Mouse (Mus musculus): ENCODE data around the gene Efna5. TPM values are rescaled to one million over a fixed set of nuclear protein-coding genes. Genes with fewer than 3 reads are reported as not detected.

Efna5 gene
- polyA plus RNA-seq, 1 experiment from 2014 or later: 32.9 TPM

GRCm38 (mm10) chr17:62562439-62562838 is 318.7 kb downstream of the Efna5 start:
- Histone ChIP-seq H3K4me2 (ENCODE audit: low read depth, severe bottlenecking) (no peak overlapping the region), H3K36me3 (ENCODE audit: control insufficient read depth, insufficient read depth, low read length) (no peaks in the 10 kb centered on the region)
- 70% methylated on average over 7 of the region's 7 CpGs for WGBS

GRCm38 (mm10) chr17:62557215-62557614 is 323.9 kb downstream of the Efna5 start:
- no peaks in the 10 kb centered on the region for H3K36me3 ChIP-seq (ENCODE audit: control insufficient read depth, insufficient read depth, low read length)
- H3K9me3 ChIP-seq (ENCODE audit: control insufficient read depth, low read length): no peaks in the 10 kb centered on the region
- no peak overlapping the region for H3K4me3 ChIP-seq (ENCODE audit: low read depth, low read length)
- no peak overlapping the region for H3K9ac ChIP-seq (ENCODE audit: low read length)
- no peak overlapping the region for H3K4me2 ChIP-seq (ENCODE audit: low read depth, severe bottlenecking)
- ATAC-seq (ENCODE audit: insufficient number of reproducible peaks, low FRiP score, low TSS enrichment, low read depth): no peak
- H3K4me1 ChIP-seq (ENCODE audit: control insufficient read depth, insufficient read depth, low read length): no peaks in the 10 kb centered on the region
- no peaks in the 10 kb centered on the region for H3K27me3 ChIP-seq (ENCODE audit: control insufficient read depth, insufficient read depth, low read length)
- 80% methylated on average over 6 of the region's 6 CpGs for WGBS
- no peak for DNase-seq (ENCODE audit: low spot score)
- H3K27ac ChIP-seq (replicated peaks; ENCODE audit: low read depth, low read length): no peak overlapping the region

More at GRCm38 (mm10) chr17:62562439-62562838, 318.7 kb downstream of the Efna5 start:
- no peak for DNase-seq (ENCODE audit: low spot score)
- no peaks in the 10 kb centered on the region for H3K9me3 ChIP-seq (ENCODE audit: control insufficient read depth, low read length)
- H3K4me3 ChIP-seq (ENCODE audit: low read depth, low read length): no peak overlapping the region
- no peaks in the 10 kb centered on the region for H3K4me1 ChIP-seq (ENCODE audit: control insufficient read depth, insufficient read depth, low read length)
- no peak for ATAC-seq (ENCODE audit: insufficient number of reproducible peaks, low FRiP score, low TSS enrichment, low read depth)
- no peak overlapping the region for H3K9ac ChIP-seq (ENCODE audit: low read length)
- no peaks in the 10 kb centered on the region for H3K27me3 ChIP-seq (ENCODE audit: control insufficient read depth, insufficient read depth, low read length)
- no peak overlapping the region for H3K27ac ChIP-seq (replicated peaks; ENCODE audit: low read depth, low read length)

All from limb, embryonic 11.5 days (tissue).